Mouse (Mus musculus) right cerebral cortex, postnatal 4 days (tissue): ENCODE measurements around the gene 2300002M23Rik.
A peak's percentile ranks its signal among the peaks of the same experiment; 100 is the strongest.

Source experiments
- DNase-seq: peaks from one replicate; pipeline ENCODE4 v3.0.0-alpha.2; 2022

The 2300002M23Rik gene

DNA sequence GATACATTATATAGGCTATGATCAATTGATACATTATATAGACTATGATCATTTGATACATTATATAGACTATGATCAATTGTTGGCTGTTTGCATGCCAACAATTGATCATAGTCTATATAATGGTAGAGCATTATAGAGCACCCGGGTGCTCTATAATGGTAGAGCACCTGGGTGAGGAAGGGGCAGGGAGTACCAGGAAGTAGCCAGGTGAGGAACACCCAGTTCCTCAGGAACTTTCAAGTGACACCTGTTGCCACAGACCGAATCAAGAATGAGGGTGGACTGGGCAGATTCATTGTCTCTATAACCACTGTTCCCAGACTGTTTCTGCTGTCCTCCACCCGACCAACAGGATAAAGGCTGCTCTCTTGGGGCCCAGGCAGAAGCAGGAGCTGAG is at the start of gene 2300002M23Rik:
TSS of gene 2300002M23Rik (plus strand) at position 301 of the 400 bp plus-strand sequence.
- DNase-seq: no peak

DNA sequence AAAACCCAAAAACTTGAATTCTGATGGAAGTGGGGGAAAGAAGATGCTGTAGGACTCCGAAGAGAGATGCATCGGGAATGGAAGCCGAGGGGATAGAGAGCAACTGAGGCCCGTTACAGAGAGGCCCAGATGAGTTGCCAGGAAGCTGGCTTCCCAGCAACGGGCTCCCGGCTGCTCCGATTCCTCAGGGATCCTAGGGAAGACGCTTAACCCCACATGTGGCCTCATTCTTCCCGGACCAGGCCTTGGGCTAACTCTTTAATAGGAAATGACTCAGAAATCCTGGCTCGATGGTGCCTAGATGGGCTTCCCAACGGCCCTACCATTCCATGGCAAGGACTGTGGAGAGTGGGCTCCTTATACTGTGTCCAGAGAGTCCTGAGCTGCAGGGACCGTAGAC is 49.7 kb upstream of the 2300002M23Rik start:
- no peak for DNase-seq

DNA sequence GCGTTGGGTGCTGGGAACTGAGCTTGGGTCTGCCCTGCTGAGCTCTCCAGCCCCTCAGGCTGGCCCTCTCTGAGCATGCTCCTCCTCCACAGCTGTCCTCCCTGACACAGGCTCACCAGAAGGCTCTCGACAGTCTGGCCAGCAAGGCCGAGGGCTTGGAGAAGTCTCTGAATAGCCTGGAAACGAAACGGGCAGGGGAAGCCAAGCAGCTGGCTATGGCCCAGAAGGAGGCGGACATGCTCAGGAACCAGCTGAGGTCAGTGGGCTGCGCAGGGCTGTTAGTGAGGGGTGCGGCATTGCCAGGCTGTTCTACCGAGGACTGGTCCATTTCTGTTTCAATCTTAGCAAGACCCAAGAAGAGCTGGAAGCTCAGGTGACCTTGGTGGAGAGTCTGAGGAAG is 42.9 kb upstream of the 2300002M23Rik start:
- no peak for DNase-seq

DNA sequence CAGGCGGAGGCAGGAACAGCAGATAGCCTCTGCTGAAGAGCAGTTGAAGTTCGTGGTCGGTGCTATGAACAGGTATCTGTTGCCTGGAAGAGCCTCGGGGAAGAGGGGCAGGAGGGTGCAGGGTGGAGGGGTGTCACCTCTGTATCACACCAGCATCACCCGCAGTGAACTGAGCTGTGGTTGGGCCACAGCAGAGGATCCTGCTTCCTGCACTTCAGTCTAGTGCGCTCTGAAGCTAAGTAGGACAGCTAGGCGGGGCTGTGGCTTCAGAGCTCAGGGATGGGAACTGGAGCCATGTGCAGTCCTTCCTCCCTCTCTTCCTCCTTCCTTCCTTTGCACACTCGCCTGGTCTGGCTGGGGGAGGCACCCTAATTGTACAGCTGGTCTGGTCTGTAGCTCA is 40.6 kb upstream of the 2300002M23Rik start:
- DNase-seq: no peak

DNA sequence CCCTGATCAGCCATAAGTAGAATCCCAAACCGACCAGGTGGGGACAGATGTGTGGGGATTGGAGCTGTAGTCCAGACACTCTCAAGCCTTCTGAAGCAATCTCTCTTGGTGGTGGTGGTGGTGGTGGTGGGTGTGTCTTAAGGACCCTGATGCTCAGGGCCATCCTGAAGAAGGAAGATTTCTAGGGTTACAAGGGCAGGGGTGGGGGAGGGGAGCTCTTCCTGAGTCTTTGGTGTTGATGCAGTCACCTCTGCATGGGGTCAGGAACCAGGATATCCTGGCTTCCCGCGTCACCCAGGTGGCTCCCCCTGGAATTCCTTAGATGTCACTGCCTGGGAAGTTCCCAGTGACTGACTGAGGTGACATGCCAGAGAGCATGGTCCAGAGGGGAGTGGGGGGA is 34.9 kb upstream of the 2300002M23Rik start:
- no peak for DNase-seq

DNA sequence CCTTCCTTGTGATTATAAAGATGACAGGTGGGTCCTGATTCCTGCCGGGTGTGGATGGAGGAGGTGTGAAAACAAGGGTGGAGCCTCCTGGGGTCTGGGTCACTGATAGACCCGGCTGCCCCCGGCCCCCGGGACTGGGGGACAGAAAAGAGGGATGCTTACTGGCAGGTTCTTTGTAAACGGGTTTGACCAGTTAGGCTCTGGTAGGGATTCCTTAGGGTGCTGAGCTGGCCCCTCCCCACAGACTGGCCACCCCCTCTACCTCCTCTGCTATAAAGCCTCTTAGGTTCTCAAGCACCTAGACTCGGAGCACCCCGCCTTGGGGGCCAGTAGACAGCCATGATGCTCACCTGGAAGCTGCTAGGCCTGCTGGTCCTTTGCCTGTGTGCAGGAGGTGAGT is 34.3 kb upstream of the 2300002M23Rik start, which contains the start of gene Psors1c2:
TSS of gene Psors1c2 (plus strand) at position 301 of the 400 bp plus-strand sequence.
- DNase-seq: no peak

DNA sequence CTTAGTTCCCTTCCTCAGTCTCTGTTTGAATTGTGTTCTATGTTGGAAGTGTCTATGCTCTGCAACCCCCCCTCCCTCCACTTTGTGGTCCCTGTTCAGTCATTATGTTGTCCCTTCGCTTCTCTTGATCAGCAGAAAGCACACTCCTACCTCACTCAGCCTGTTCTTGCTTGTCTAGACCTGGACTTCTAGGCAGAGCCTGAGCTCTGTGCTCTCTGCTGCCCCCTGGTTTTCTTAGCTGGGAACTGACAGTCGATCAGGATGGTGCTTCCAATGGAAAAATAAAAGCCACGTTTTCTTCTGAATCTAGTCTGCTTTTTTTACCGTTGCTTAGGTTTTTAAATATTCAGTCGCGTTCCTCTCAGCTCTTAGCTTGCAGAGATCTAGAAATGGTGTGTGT is 32.9 kb upstream of the 2300002M23Rik start:
- DNase-seq: peak; percentile 84

DNA sequence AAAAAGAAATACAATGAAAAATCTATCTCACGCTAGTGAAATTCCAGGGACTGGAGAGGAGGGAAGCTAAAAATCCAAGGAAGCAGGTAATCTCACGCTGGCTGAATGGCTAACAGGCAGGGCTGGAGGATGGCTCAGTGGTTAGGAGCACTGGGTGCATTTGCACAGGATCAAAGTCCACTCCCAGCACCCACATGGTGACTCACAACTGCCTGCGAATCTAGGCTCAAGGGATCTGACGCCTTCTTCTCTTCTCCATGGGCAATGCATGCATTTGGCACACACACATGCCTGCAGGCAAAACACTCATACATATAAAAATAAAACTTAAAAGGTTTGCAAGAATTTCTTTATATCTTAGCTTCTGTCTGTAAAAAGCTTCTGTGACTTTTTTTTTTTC is 29.8 kb upstream of the 2300002M23Rik start:
- DNase-seq: no peak

DNA sequence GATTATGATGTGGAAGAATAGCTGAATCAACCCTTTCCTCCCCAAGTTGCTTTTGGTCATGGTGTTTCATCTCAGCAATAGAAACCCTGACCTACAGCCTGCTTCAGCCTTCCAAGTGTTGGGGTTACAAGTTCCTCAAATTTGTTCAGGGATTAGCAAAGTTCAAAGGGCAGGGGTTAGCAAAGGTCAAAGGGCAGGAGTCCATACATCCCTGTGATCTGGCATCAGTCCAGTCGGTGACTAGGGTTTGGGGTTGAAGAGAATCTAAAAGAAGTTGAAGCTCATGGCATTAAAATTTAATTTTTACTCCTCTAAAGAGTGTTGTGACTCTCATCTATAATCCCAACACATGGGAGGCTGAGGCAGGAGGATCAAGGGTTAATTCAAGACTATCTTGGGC is 28.8 kb upstream of the 2300002M23Rik start:
- DNase-seq: no peak

DNA sequence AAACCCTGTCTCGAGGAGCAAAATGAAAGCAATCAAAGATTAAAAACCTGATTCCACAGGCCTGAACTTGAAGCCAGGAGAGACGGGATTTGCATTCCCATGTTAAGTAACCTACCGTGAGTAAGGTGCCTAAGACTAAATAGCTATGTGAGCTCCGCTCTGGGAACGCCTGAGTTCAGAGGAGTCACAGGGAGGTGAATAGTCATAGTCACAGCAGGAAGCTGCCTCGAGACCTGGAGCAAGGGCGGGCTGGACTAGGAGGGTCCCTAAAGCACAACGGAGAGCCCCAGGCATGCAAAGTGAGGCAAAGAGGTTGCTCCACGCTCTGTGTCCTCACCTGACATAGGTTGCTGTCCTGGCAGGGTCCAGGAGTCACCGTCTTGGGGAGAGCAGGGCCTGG is 27.7 kb upstream of the 2300002M23Rik start:
- no peak for DNase-seq

DNA sequence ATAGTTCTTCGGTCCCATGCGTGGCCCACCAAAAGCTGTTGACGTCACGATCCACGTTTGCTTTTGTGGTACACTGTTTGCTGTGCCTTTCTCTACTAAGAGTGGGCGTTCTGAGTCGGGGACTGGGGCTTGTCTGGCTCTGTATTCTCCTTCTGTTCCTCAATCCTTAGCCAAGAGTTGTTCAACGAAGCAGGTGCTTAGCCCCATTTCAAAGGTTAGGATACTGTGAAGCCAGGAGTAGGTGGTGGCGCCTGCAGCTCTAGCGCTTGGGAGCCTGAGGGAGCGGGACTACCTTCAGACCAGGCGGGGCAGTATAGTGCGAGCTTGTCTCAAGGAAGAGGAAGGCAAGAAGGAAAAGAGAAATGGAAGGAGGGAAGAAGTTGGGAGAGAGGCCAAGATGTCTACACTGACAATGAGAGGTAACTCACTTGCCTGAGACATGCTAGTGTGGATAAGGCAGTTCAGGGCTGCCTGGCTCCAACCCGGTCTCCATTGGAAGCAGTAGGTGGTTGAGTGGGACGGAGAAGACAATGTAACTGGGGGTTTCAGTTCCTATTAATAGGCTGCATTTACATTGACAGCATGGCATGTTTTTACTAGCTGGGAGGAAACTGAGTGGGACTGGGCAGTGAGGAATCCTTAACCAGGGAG is 24.4 kb upstream of the 2300002M23Rik start:
- DNase-seq: no peak

DNA sequence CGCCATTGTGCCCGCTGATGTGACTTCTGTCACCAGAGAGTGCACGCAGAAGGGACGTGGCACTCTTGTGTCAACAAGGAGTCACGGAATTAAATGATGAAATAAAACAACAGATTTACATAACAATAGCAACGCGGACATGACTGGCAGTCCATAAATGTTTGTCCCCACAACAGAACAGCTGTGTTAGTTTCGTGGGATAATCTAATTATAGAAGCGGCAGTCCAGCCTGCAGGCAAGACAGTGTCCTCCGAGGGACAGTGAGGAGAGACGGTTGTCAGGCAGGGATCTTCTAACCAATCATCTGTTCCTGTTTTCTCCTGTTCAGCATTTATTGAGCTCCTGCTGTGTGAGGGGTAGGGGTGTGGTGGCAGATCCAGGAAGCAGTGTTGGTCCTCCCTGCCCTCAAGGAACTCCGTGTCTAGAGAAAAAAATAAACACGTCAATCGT is 23.8 kb upstream of the 2300002M23Rik start:
- DNase-seq: no peak

DNA sequence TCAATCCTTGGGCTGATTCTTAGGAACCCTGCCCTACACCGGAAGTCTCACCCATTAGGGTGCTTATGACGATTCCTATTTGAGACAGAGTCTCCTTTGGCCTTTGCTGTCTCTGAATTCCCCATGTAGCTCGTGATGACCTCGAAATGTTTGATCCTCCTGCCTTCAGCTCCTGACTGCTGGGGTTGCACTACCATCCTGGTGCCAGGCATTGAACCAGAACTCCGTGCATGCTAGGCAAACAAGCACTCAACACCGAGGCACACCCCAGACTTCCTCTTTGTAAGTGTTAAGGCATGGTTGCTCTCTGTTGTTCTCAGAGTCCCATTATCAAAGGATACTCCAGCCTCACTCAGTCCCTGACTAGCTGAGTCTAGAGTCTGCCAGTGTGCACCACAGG is 23.2 kb upstream of the 2300002M23Rik start:
- DNase-seq: no peak

DNA sequence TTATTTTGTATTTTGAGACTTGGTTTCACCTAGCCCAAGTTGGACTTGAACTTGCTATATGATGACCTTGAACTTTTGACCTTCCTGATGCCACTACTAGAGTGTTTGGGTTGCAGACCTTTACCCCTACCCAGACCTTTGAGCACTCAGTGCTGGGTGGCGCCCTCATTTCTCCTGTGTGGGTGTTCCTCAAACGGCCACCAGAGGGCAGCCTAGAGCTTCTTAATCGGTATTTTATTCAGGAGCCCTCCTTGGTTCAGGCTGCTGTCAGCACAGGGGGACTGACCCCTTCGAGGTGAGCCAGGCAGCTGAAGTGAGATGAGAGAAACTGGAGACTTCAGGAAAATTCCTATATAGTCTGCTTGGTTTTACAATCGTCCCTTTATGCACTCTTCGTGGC is 22.6 kb upstream of the 2300002M23Rik start:
- peak; percentile 73 for DNase-seq

DNA sequence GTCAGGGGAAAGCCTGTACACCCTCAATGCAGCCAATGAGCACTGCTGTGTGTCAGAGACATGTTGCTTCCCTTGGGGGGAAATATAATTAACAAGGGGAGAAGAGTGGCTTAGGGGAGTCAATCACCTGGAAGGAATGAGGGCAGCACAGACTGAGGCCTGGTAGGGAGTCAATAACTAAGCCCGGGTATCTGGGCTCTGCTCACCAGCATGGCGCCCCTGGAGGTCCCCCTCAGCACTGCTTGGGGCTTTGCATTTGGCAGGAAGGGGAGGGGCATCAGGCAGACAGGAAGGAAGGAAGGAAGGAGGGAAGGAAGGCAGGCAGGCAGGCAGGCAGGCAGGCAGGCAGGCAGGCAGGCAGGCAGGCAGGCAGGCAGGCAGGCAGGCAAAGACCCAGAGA is 19.8 kb upstream of the 2300002M23Rik start:
- no peak for DNase-seq

DNA sequence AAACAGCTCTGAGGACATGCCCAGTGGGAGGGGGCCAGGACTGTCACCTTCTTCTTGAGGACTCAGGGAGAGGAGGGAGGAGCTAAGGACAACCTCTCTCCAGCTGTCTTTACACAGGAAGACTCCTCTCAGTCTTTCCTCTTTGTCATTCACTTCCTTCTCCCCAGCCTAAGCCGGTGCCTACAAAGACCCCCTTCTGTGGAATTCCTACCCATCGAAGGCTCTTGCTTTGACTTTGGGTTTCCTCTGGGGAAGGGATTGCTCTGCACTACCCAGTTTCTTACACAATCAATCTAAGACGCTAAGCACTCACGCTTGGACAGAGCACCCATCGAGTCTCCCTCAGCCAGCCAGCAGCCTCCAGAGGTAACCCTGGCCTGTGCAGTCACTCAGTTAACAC is 18.6 kb upstream of the 2300002M23Rik start:
- no peak for DNase-seq

DNA sequence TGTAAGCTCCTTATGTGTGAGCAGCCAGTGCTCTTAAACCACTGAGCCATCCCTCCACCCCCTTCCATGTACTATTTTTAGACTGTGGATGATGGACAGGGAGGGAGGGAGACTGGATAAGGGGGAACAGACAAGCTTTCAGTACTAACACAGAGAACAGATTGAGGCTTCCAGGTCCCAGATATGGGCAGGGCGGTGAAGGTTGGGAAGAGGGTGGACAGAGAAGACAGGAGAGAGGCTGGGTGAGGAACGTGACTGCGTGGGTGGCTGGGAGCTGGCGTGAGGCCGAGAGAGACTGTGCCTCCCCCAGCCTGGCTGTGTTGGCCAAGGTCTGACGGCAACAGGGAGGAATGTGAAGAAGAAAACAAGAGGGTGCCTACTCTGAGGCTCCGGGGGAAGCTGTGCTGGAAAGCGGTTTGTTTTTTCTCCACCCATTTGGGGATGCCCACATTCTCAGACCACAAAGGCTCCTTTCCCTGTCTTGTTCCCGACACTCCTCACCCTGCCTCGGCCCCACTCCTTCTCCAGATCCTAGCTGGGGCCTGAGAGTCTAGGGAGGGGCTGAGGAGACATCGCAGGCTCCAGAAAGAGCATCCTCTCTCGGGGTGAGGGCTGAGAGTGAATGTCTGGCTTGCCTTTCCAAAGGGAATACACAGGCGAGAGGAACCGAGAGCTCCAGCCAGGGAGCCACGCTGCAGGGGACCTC is 17.7 kb upstream of the 2300002M23Rik start:
- DNase-seq: peak; percentile 70

DNA sequence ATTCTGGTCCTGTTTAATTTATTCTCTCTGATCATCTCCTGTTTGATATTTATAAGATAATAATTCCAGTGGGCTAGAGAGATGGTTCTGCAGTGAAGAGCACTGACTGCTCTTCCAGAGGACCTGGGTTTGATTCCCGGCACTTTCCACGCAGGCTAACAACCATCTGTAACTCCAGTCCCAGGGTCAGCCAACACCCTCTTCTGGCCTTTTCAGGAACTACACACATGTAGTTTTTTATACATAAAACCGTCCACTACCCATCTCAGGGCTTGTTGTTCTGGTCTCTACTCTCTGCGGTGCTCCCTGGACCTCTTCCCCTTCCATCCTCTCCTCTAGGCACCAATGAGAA is 17.1 kb upstream of the 2300002M23Rik start:
- DNase-seq: no peak

DNA sequence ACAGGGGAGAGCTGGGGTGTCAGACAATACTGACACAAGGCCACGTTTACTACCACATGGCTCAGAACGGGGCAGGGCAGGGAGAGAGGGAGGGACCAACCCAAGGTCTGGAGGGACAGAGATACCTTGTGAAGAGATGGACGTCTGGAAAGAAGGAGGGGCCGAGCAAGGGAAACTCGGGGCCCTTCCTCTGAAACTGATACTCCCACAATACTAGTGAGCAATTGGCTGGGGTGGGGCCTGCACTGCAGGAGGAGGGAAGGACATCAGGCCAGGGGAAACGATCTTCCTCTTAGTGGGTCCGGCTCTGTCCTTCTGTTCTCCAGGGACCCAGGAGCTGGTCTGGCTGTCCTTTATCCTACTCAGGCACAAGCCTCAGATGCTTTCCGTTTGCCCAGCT is 16.4 kb upstream of the 2300002M23Rik start:
- DNase-seq: no peak

DNA sequence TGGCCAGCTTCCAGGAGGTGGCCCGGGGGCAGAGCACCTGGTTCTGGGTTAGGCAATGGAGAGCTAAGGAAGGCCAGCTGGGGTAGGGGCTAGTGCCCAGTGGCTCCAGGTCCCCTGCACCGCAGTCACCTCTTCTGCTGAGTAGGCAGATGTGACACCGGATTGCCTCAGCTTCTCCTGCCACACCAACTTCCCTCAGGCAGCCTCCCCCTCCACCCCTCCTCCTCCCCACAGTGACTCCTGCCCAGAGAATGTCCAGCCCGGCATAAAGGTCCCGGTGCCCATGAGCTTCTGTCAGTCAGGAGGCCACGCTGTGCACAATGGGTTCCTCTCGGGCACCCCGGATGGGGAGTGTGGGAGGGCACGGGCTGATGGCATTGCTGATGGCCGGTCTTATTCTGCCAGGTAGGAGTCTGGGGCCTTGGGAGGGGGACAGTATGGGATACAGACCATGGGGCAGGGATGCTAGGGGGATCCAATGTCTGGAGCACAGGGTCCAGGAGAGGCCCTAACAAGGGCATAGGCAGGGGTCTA is 15.3 kb upstream of the 2300002M23Rik start, which contains the start of gene Cdsn:
TSS of gene Cdsn (plus strand) at position 248 of the 534 bp plus-strand sequence.
- DNase-seq: no peak

DNA sequence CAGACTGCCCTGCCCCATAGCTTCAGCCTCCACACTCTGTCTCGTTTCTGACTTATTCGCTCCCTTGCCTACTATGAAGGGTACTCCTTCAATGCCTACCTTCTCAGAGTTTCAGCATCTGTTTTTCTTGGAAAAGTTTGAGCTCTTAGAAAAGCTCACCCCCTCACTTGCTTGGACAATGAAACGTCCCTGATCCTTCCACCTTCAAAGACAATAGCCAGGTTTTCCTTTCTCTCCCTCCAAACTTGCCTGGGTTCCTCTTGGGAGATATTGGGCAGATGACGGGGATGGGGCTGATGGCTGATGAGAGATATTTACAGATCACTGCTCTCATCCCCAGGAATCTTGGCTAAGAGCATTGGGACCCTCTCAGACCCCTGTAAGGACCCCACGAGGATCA is 12.9 kb upstream of the 2300002M23Rik start:
- no peak for DNase-seq

DNA sequence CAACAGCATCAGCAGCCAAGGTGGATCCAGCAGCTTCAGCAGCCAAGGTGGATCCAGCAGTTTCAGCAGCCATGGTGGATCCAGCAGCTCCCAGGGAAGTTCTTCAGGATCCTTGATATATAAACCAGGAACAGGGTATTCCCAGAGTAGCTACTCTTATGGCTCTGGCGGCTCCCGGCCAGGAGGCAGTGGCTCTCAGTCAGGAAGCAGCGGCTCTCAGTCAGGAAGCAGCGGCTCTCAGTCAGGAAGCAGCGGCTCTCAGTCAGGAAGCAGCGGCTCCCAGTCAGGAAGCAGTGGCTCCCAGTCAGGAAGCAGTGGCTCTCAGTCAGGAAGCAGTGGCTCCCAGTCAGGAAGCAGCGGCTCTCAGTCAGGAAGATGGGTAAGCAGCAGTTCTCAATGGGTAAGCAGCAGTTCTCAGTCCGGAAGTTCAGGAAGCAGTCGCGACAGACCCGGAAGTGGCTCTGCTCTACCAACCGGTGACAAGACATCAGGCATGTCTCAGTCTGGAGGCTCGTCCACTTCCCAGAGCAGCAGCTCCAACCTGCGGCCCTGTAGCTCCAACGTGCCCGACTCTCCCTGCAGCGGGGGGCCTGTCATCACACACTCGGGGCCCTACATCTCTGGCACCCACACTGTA is 12.4 kb upstream of the 2300002M23Rik start:
- no peak for DNase-seq

DNA sequence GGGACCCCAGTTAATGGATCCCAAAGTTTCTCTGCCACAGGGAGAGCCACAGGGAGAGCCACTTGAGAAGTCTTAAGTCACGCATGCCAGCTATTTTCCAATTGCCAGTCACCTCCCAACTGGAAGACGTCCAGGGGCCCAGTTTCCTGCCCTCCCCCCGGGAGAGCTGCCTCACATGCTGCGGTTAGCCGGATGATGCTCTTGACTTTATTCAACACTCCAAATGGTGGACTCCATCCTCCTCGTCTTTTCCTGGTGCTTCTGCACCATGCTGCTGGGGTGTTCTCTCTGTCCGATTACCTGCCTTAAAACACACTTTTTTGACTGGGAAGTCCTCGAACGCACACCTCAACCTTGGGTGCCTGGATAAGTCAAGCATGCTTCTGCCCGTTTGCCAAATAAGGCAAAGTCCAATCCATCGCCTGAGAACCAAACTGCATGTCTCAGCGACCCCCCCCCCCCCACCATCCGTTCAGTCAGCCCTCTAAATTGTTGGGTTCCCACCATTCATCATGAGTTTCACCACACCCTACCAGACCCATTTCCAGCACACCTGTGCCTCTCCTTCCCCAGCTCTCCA is 11.0 kb upstream of the 2300002M23Rik start:
- no peak for DNase-seq
